In genomic region chr1:63272741-63273338, GRCm38 (mm10) we compare ENCODE assay signal across 10 mouse cellular contexts. TPM values are rescaled to one million over a fixed set of nuclear protein-coding genes. Genes with fewer than 3 reads are reported as not detected.
A peak's percentile ranks its signal among the peaks of the same experiment; 100 is the strongest.
DNase-seq lines count a peak whose midpoint lies in the region; ATAC-seq and TF ChIP-seq lines count a peak whose summit lies in the region.
"Had no signal": no experiment of that assay in that cellular context is flagged by ENCODE, and none has a peak within 500 bp of the region (broad histone marks: within the 10 kb centered on the region; RNA-seq: fewer than 3 reads in every experiment).

TSS of gene Zdbf2 (plus strand) at chr1:63273265.

- H3K4me1 ChIP-seq in thymus, adult 2 months (replicated peaks; ENCODE audit: control insufficient read depth, insufficient read depth, low read length), result peaks cover 3% of the 10 kb centered on the region
- no peaks in the 10 kb centered on the region for H3K4me1 ChIP-seq in hindbrain, embryonic 13.5 days (replicated peaks)
- H3K4me1 ChIP-seq in liver, embryonic 12.5 days, result peaks cover 6% of the 10 kb centered on the region; the same call in 1 of the 2 replicates

- peak within 1 kb of the TSS; percentile 86 for H3K9ac ChIP-seq in hindbrain, embryonic 13.5 days
- H3K9ac ChIP-seq in liver, embryonic 12.5 days, result peak within 1 kb of the TSS; percentile 35

- WGBS in thymus, adult 2 months, result 7% methylated on average over 49 of the region's 49 CpGs
- WGBS in hindbrain, embryonic 13.5 days, result under 1% methylated on average over 49 of the region's 49 CpGs
- 2% methylated on average over 49 of the region's 49 CpGs for WGBS in liver, embryonic 12.5 days (ENCODE audit: insufficient replicate concordance)

- H3K27me3 ChIP-seq in thymus, adult 2 months (ENCODE audit: control insufficient read depth, insufficient read depth, low read length), result peaks cover 4% of the 10 kb centered on the region; the same call in 1 of the 2 replicates
- H3K27me3 ChIP-seq in hindbrain, embryonic 13.5 days, result peaks cover 71% of the 10 kb centered on the region
- peaks cover 88% of the 10 kb centered on the region for H3K27me3 ChIP-seq in liver, embryonic 12.5 days (replicated peaks)

- peak; percentile 92 for ATAC-seq in hindbrain, embryonic 13.5 days (ENCODE audit: low FRiP score)
- ATAC-seq in liver, embryonic 12.5 days, result no peak

- no peak within 1 kb of the TSS for H3K27ac ChIP-seq in thymus, adult 2 months (ENCODE audit: control insufficient read depth, insufficient read depth, low read length)
- peak within 1 kb of the TSS; percentile 85 for H3K27ac ChIP-seq in hindbrain, embryonic 13.5 days
- H3K27ac ChIP-seq in liver, embryonic 12.5 days, result no peak within 1 kb of the TSS; the same call in 1 of the 2 replicates
- H3K27ac ChIP-seq: macrophage had no signal

- H3K36me3 ChIP-seq in thymus, adult 2 months (ENCODE audit: control insufficient read depth, insufficient read depth, low read length), result no peaks in the 10 kb centered on the region
- H3K36me3 ChIP-seq in hindbrain, embryonic 13.5 days, result no peaks in the 10 kb centered on the region
- no peaks in the 10 kb centered on the region for H3K36me3 ChIP-seq in liver, embryonic 12.5 days

- no peak within 1 kb of the TSS for H3K4me3 ChIP-seq in thymus, adult 2 months (ENCODE audit: control insufficient read depth, insufficient read depth, low read length)
- peak within 1 kb of the TSS; percentile 60 for H3K4me3 ChIP-seq in hindbrain, embryonic 13.5 days
- H3K4me3 ChIP-seq in liver, embryonic 12.5 days, result peak within 1 kb of the TSS; percentile 53

- no peak for TF ChIP-seq CTCF in thymus, adult 2 months (IDR thresholded peaks at IDR 0.05; ENCODE audit: borderline replicate concordance, control insufficient read depth, extremely low read depth, insufficient read depth, low read length, poor library complexity)

- H3K4me2 ChIP-seq in hindbrain, embryonic 13.5 days, result peak within 1 kb of the TSS; percentile 56
- peak within 1 kb of the TSS; percentile 62 for H3K4me2 ChIP-seq in liver, embryonic 12.5 days

- DNase-seq in gastrocnemius, postnatal 4 days (ENCODE audit: low spot score in 2 of 2), result peak in 1 of 2 experiments; percentile 32
- no peak for DNase-seq in gastrocnemius, postnatal 25 days
- peak; percentile 29 for DNase-seq in thymus, postnatal 4 days
- DNase-seq in thymus, adult 2 months, result no peak
- DNase-seq in testis, postnatal 10 days (ENCODE audit: low spot score), result peak; percentile 70
- no peak for DNase-seq in urinary bladder, postnatal 14 days (ENCODE audit: low spot score)

- no peaks in the 10 kb centered on the region for H3K9me3 ChIP-seq in hindbrain, embryonic 13.5 days
- no peaks in the 10 kb centered on the region for H3K9me3 ChIP-seq in liver, embryonic 12.5 days (replicated peaks)

- TF ChIP-seq POLR2A in thymus, adult 2 months (IDR thresholded peaks at IDR 0.05; ENCODE audit: control insufficient read depth, extremely low read depth, insufficient read depth, low read length, poor library complexity), result no peak

RNA-seq across cellular contexts. Expression of gene Zdbf2, which starts in this region (rescaled TPM):
- total RNA-seq in gastrocnemius, postnatal 4 days (2021), result 100 to 1,000 TPM; 104 to 134 TPM
- total RNA-seq in gastrocnemius, postnatal 25 days (2021), result 1 to 10 TPM; 2.9 to 3.8 TPM
- polyA plus RNA-seq in thymus, adult 2 months (2012; rRNA removed), result 0.03 and 0.04 TPM in 2 replicates
- polyA plus RNA-seq in hindbrain, embryonic 13.5 days (2015; fragmentation: Nextera tagmentation; extraction: Ambion mirVana), result 34.9 and 36.9 TPM in 2 replicates
- 1.6 and 1.7 TPM in 2 replicates for polyA plus RNA-seq in liver, embryonic 12.5 days (2016; fragmentation: Nextera tagmentation; extraction: Ambion mirVana)
- total RNA-seq: MEL had no signal
- polyA plus RNA-seq: macrophage had no signal

Comparison
In these comparisons a context has a peak if more than half of its experiments do, and no peak if none do; other contexts are left out.
1. RNA of gene Zdbf2 (total RNA-seq): 104 to 134 TPM in gastrocnemius, postnatal 4 days; 2.9 to 3.8 TPM in gastrocnemius, postnatal 25 days; every median in the first group is over 10 times any median in the second.
2. RNA of gene Zdbf2 (polyA plus RNA-seq): 34.9 to 36.9 TPM in hindbrain, embryonic 13.5 days; 1.6 to 1.7 TPM in liver, embryonic 12.5 days and 0.03 to 0.04 TPM in thymus, adult 2 months; every median in the first group is over 10 times any median in the second.
3. DNase-seq: peak in thymus, postnatal 4 days (single experiment) and testis, postnatal 10 days (single experiment); none in gastrocnemius, postnatal 25 days (single experiment), thymus, adult 2 months (single experiment) and urinary bladder, postnatal 14 days (single experiment).